Mouse (Mus musculus) hindbrain, embryonic 15.5 days (tissue): ENCODE data around the gene Prr36. TPM values are rescaled to one million over a fixed set of nuclear protein-coding genes. Genes with fewer than 3 reads are reported as not detected.
A peak's percentile ranks its signal among the peaks of the same experiment; 100 is the strongest.

Experiments
- ATAC-seq: fragments of 200-750 bp; cut with Nextera tagmentation; 2 replicates; pipeline ENCODE4 v1.8.0; 2017; ENCODE audit warnings: low read depth, moderate number of reproducible peaks, moderate TSS enrichment; ENCODE audit not compliant: low FRiP score
- H3K27ac ChIP-seq: fragments of 300-500 bp; sonication (generic); replicated peaks from 2 replicates; pipeline ENCODE4 v1.5.1; 2015; ENCODE audit warnings: mild to moderate bottlenecking, inconsistent platforms
- H3K27me3 ChIP-seq: fragments of 300-500 bp; sonication (generic); 2 replicates; pipeline ENCODE4 v1.6.1; 2015; ENCODE audit warnings: control low read depth, inconsistent platforms
- H3K36me3 ChIP-seq: fragments of 300-500 bp; sonication (generic); 2 replicates; pipeline ENCODE4 v1.6.1; 2015; ENCODE audit warnings: control low read depth, inconsistent platforms
- H3K4me1 ChIP-seq: fragments of 300-500 bp; sonication (generic); replicated peaks from 2 replicates; pipeline ENCODE4 v1.6.1; 2015; ENCODE audit warnings: control low read depth, inconsistent platforms
- H3K4me2 ChIP-seq: fragments of 300-500 bp; sonication (generic); 2 replicates; pipeline ENCODE4 v1.6.1; 2015; ENCODE audit warnings: moderate library complexity, mild to moderate bottlenecking, inconsistent platforms
- H3K4me3 ChIP-seq: fragments of 300-500 bp; sonication (generic); 2 replicates; pipeline ENCODE4 v1.5.1; 2015; ENCODE audit warnings: mild to moderate bottlenecking, inconsistent platforms
- H3K9ac ChIP-seq: fragments of 300-500 bp; sonication (generic); 2 replicates; pipeline ENCODE4 v1.6.1; 2015; ENCODE audit warnings: inconsistent platforms
- H3K9me3 ChIP-seq: fragments of 300-500 bp; sonication (generic); 2 replicates; pipeline ENCODE4 v1.6.1; 2016; ENCODE audit warnings: control low read depth, inconsistent platforms
- WGBS: fragments of 180-500 bp; shearing (Covaris S2); methylation state at CpG from one replicate; pipeline ENCODE4 v1.1.7; 2015; 5-methylcytosine and 5-hydroxymethylcytosine counted together
- polyA plus RNA-seq: library from polyadenylated mRNA; unstranded; fragments of >200 nt; fragmentation: Nextera tagmentation; extraction: Ambion mirVana; gene quantifications from 2 replicates; pipeline ENCODE4 v1.2.1, GENCODE M21; 2015

Gene Prr36
- polyA plus RNA-seq, 1 experiment from 2014 or later, result 53.0 TPM

- peak overlapping the region; percentile 71 for H3K27ac ChIP-seq
- H3K4me1 ChIP-seq, result peaks cover 55% of the 10 kb centered on the region
- peak; percentile 10 for ATAC-seq
- 1% methylated on average over 18 of the region's 18 CpGs for WGBS
- H3K4me2 ChIP-seq, result peak overlapping the region; percentile 97
- no peaks in the 10 kb centered on the region for H3K9me3 ChIP-seq
- H3K27me3 ChIP-seq, result no peaks in the 10 kb centered on the region
- H3K36me3 ChIP-seq, result peaks cover 21% of the 10 kb centered on the region
- H3K4me3 ChIP-seq, result peak overlapping the region; percentile 82
- H3K9ac ChIP-seq, result peak overlapping the region; percentile 53
Measured at GRCm38 (mm10) chr8:4213210-4214005, 3.9 kb downstream of the Prr36 start.

- 2% methylated on average over 25 of the region's 25 CpGs for whole genome bisulfite sequencing
- peaks cover 55% of the 10 kb centered on the region for H3K4me1 ChIP-seq
Measured at GRCm38 (mm10) chr8:4212809-4213209, 4.5 kb downstream of the Prr36 start.

GRCm38 (mm10) chr8:4211097-4211496 lies 6.2 kb downstream of the Prr36 start:
- 0 out of 2 replicates have a peak overlapping the region, but pooled peaks have one; percentile 22 for H3K27ac ChIP-seq
- no peak overlapping the region for H3K4me2 ChIP-seq
- H3K9me3 ChIP-seq, result no peaks in the 10 kb centered on the region
- peaks cover 30% of the 10 kb centered on the region for H3K36me3 ChIP-seq
- H3K9ac ChIP-seq, result no peak overlapping the region
- no peaks in the 10 kb centered on the region for H3K27me3 ChIP-seq
- H3K4me3 ChIP-seq, result no peak overlapping the region
- ATAC-seq, result no peak
- WGBS, result 72% methylated on average over 6 of the region's 6 CpGs
- peaks cover 62% of the 10 kb centered on the region for H3K4me1 ChIP-seq

More at GRCm38 (mm10) chr8:4212809-4213209, 4.5 kb downstream of the Prr36 start:
- H3K27ac ChIP-seq, result peak overlapping the region; percentile 71
- peak overlapping the region; percentile 82 for H3K4me3 ChIP-seq
- peak overlapping the region; percentile 53 for H3K9ac ChIP-seq
- H3K9me3 ChIP-seq, result no peaks in the 10 kb centered on the region
- H3K4me2 ChIP-seq, result peak overlapping the region; percentile 97
- ATAC-seq, result peak; percentile 0; the same call in 1 of the 2 replicates
- peaks cover 21% of the 10 kb centered on the region for H3K36me3 ChIP-seq
- H3K27me3 ChIP-seq, result no peaks in the 10 kb centered on the region

- Histone ChIP-seq H3K4me2 (no peak overlapping the region), H3K4me3 (no peak overlapping the region), H3K27ac (no peak overlapping the region), H3K4me1 (peaks cover 28% of the 10 kb centered on the region), H3K9ac (no peak overlapping the region), H3K9me3 (no peaks in the 10 kb centered on the region), H3K36me3 (peaks cover 53% of the 10 kb centered on the region), H3K27me3 (peaks cover 3% of the 10 kb centered on the region)
- WGBS, result 61% methylated on average over 2 of the region's 2 CpGs
- ATAC-seq, result no peak
Measured at GRCm38 (mm10) chr8:4207016-4207350, 10.3 kb downstream of the Prr36 start.

- WGBS, result 16% methylated on average over 43 of the region's 44 CpGs
- H3K4me1 ChIP-seq, result peaks cover 28% of the 10 kb centered on the region
- H3K9ac ChIP-seq, result no peak overlapping the region
- 0 out of 2 replicates have a peak, but pooled peaks have one; percentile 1 for ATAC-seq
- 0 out of 2 replicates have a peak overlapping the region, but pooled peaks have one; percentile 5 for H3K4me2 ChIP-seq
- H3K27me3 ChIP-seq, result peaks cover 3% of the 10 kb centered on the region
- H3K4me3 ChIP-seq, result no peak overlapping the region
- H3K9me3 ChIP-seq, result no peaks in the 10 kb centered on the region
- H3K36me3 ChIP-seq, result peaks cover 53% of the 10 kb centered on the region
- no peak overlapping the region for H3K27ac ChIP-seq
Measured at GRCm38 (mm10) chr8:4206182-4207015, 10.9 kb downstream of the Prr36 start.

- no peak overlapping the region for H3K4me2 ChIP-seq
- 0 out of 2 replicates have a peak, but pooled peaks have one; percentile 0 for ATAC-seq
- H3K9me3 ChIP-seq, result no peaks in the 10 kb centered on the region
- H3K4me3 ChIP-seq, result no peak overlapping the region
- no peak overlapping the region for H3K27ac ChIP-seq
- H3K27me3 ChIP-seq, result peaks cover 3% of the 10 kb centered on the region
- peaks cover 23% of the 10 kb centered on the region for H3K4me1 ChIP-seq
- WGBS, result 26% methylated on average over 38 of the region's 38 CpGs
- no peak overlapping the region for H3K9ac ChIP-seq
- peaks cover 53% of the 10 kb centered on the region for H3K36me3 ChIP-seq
Measured at GRCm38 (mm10) chr8:4205246-4206123, 11.8 kb downstream of the Prr36 start.

- peaks cover 3% of the 10 kb centered on the region for H3K27me3 ChIP-seq
- no peaks in the 10 kb centered on the region for H3K9me3 ChIP-seq
- no peak for ATAC-seq
- H3K4me1 ChIP-seq, result peaks cover 5% of the 10 kb centered on the region
- no peak overlapping the region for H3K4me2 ChIP-seq
- H3K27ac ChIP-seq, result no peak overlapping the region
- no peak overlapping the region for H3K4me3 ChIP-seq
- 71% methylated on average over 1 of the region's 2 CpGs for WGBS
- peaks cover 70% of the 10 kb centered on the region for H3K36me3 ChIP-seq
- no peak overlapping the region for H3K9ac ChIP-seq
Measured at GRCm38 (mm10) chr8:4201321-4201720, 15.9 kb downstream of the Prr36 start.

GRCm38 (mm10) chr8:4193588-4193894 lies 23.7 kb downstream of the Prr36 start:
- no peak overlapping the region for H3K4me3 ChIP-seq
- 52% methylated on average over 7 of the region's 7 CpGs for WGBS
- H3K27me3 ChIP-seq, result no peaks in the 10 kb centered on the region
- peaks cover 41% of the 10 kb centered on the region for H3K36me3 ChIP-seq
- no peak overlapping the region; the same call in 1 of the 2 replicates for H3K4me2 ChIP-seq
- H3K9ac ChIP-seq, result no peak overlapping the region
- no peaks in the 10 kb centered on the region for H3K9me3 ChIP-seq
- ATAC-seq, result no peak; the same call in 1 of the 2 replicates
- peaks cover 12% of the 10 kb centered on the region for H3K4me1 ChIP-seq
- peak overlapping the region; percentile 76 for H3K27ac ChIP-seq

- no peaks in the 10 kb centered on the region for H3K9me3 ChIP-seq
- no peak overlapping the region for H3K9ac ChIP-seq
- H3K27ac ChIP-seq, result peak overlapping the region; percentile 76
- ATAC-seq, result peak; percentile 79
- 4% methylated on average over 18 of the region's 18 CpGs for WGBS
- no peak overlapping the region; the same call in 1 of the 2 replicates for H3K4me2 ChIP-seq
- peaks cover 45% of the 10 kb centered on the region for H3K36me3 ChIP-seq
- peaks cover 12% of the 10 kb centered on the region for H3K4me1 ChIP-seq
- no peak overlapping the region for H3K4me3 ChIP-seq
- no peaks in the 10 kb centered on the region for H3K27me3 ChIP-seq
Measured at GRCm38 (mm10) chr8:4192807-4193587, 24.3 kb downstream of the Prr36 start.

GRCm38 (mm10) chr8:4192305-4192704 lies 25.0 kb downstream of the Prr36 start:
- no peaks in the 10 kb centered on the region for H3K9me3 ChIP-seq
- peak overlapping the region; percentile 76 for H3K27ac ChIP-seq
- peaks cover 45% of the 10 kb centered on the region for H3K36me3 ChIP-seq
- no peaks in the 10 kb centered on the region for H3K27me3 ChIP-seq
- no peak overlapping the region for H3K4me2 ChIP-seq
- no peak overlapping the region for H3K9ac ChIP-seq
- H3K4me3 ChIP-seq, result no peak overlapping the region
- 31% methylated on average over 5 of the region's 5 CpGs for whole genome bisulfite sequencing
- peak; percentile 47 for ATAC-seq
- peaks cover 12% of the 10 kb centered on the region for H3K4me1 ChIP-seq
